Mouse (Mus musculus) forebrain, embryonic 12.5 days (tissue): ENCODE data around the gene Gm1043. TPM values are rescaled to one million over a fixed set of nuclear protein-coding genes. Genes with fewer than 3 reads are reported as not detected.

Experiments used
- ATAC-seq: fragments of 200-750 bp; cut with Nextera tagmentation; 2 replicates; pipeline ENCODE4 v1.8.0; 2017; ENCODE audit warnings: moderate TSS enrichment; ENCODE audit not compliant: low FRiP score
- H3K27ac ChIP-seq: fragments of 300-500 bp; sonication (generic); 2 replicates; pipeline ENCODE4 v1.5.1; 2016; ENCODE audit warnings: mild to moderate bottlenecking
- H3K27me3 ChIP-seq: fragments of 300-500 bp; sonication (generic); 2 replicates; pipeline ENCODE4 v1.6.1; 2016; ENCODE audit warnings: mild to moderate bottlenecking
- H3K36me3 ChIP-seq: fragments of 300-500 bp; sonication (generic); replicated peaks from 2 replicates; pipeline ENCODE4 v1.6.1; 2016; ENCODE audit warnings: mild to moderate bottlenecking
- H3K4me1 ChIP-seq: fragments of 300-500 bp; sonication (generic); 2 replicates; pipeline ENCODE4 v1.6.1; 2016
- H3K4me2 ChIP-seq: fragments of 300-500 bp; sonication (generic); 2 replicates; pipeline ENCODE4 v1.6.1; 2016; ENCODE audit warnings: mild to moderate bottlenecking, moderate library complexity
- H3K4me3 ChIP-seq: fragments of 300-500 bp; sonication (generic); replicated peaks from 2 replicates; pipeline ENCODE4 v1.5.1; 2016; ENCODE audit warnings: mild to moderate bottlenecking
- H3K9ac ChIP-seq: fragments of 300-500 bp; sonication (generic); 2 replicates; pipeline ENCODE4 v1.6.1; 2016; ENCODE audit warnings: mild to moderate bottlenecking
- H3K9me3 ChIP-seq: fragments of 300-500 bp; sonication (generic); 2 replicates; pipeline ENCODE4 v1.6.1; 2016
- WGBS: fragments of 180-500 bp; shearing (Covaris S2); methylation state at CpG from one replicate; pipeline ENCODE4 v1.1.7; 2016; 5-methylcytosine and 5-hydroxymethylcytosine counted together
- polyA plus RNA-seq: library from polyadenylated mRNA; unstranded; fragments of >200 nt; fragmentation: Nextera tagmentation; extraction: Ambion mirVana; gene quantifications from 2 replicates; pipeline ENCODE4 v1.2.1, GENCODE M21; 2016

Gm1043 gene
- polyA plus RNA-seq, 1 experiment from 2014 or later = 0.29 TPM

- H3K36me3 ChIP-seq = no peaks in the 10 kb centered on the region
- 94% methylated on average over 4 of the region's 4 CpGs for WGBS
- H3K4me2 ChIP-seq = no peak overlapping the region
- peaks cover 27% of the 10 kb centered on the region for H3K4me1 ChIP-seq
- no peak for ATAC-seq
- H3K9me3 ChIP-seq = no peaks in the 10 kb centered on the region
- no peak overlapping the region for H3K9ac ChIP-seq
- no peak overlapping the region for H3K4me3 ChIP-seq
- peaks cover 12% of the 10 kb centered on the region for H3K27me3 ChIP-seq
- H3K27ac ChIP-seq = no peak overlapping the region
Observed at GRCm38 (mm10) chr5:37079484-37079883, 5.7 kb upstream of the Gm1043 start.

- no peak overlapping the region for H3K9ac ChIP-seq
- peaks cover 27% of the 10 kb centered on the region for H3K4me1 ChIP-seq
- H3K4me2 ChIP-seq = no peak overlapping the region
- 75% methylated on average over 5 of the region's 5 CpGs for WGBS
- H3K9me3 ChIP-seq = no peaks in the 10 kb centered on the region
- H3K27me3 ChIP-seq = peaks cover 12% of the 10 kb centered on the region
- H3K36me3 ChIP-seq = no peaks in the 10 kb centered on the region
- no peak for ATAC-seq
- no peak overlapping the region for H3K4me3 ChIP-seq
- no peak overlapping the region for H3K27ac ChIP-seq
Observed at GRCm38 (mm10) chr5:37080601-37081000, 4.6 kb upstream of the Gm1043 start.

DNA sequence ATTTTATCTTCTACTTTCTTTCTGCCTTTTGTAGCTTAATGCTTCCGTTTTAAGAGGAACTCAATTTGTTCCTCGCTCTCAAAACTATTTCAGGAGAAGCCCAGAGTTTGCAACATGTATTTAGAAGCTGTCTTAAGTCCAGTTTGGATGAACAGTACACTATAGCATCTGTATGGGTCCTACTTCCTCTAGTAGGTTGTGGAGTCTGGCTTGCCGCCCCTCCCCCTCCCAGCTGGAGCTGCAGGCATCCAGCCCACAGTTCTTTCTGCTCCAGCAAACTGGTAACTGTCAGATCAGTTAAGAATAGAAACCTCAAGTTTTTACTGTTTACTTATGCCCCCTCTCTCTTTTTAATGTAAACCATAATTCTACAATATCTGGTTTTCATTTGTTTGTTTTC lies 2.8 kb upstream of the Gm1043 start:
- Histone ChIP-seq H3K27ac (no peak overlapping the region), H3K27me3 (no peaks in the 10 kb centered on the region), H3K4me3 (no peak overlapping the region), H3K9ac (no peak overlapping the region), H3K9me3 (no peaks in the 10 kb centered on the region), H3K4me2 (no peak overlapping the region), H3K4me1 (peaks cover 19% of the 10 kb centered on the region), H3K36me3 (no peaks in the 10 kb centered on the region)
- 22% methylated on average over 3 of the region's 3 CpGs for WGBS
- no peak for ATAC-seq

DNA sequence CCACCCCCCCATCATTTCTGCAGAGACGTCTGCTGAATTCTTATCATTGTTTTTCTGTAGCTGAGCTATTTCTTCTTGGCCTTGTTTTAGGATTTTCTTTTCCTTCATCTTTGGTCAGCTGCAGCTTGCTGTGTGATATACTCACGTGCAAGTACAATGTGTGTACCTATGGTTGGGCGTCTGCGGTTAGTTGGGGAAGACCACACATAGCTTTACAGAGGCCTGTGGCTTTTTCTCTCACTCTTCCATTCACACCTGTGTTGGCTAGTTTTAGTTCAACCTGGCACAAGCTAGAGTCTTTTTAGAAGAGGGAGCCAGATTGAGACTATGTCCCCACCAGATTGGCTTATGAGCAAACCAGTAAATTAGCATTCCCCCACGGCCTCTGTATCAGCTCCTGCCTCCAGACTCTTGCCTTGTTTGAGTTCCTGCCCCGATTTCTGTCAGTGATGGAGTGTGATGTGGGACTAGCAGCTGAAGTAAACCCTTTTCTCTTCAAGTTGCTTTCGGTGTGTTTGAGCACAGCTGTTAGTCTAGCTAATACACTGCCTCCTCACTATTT lies 1.9 kb upstream of the Gm1043 start:
- Histone ChIP-seq H3K4me2 (no peak overlapping the region), H3K36me3 (no peaks in the 10 kb centered on the region), H3K4me3 (no peak overlapping the region), H3K4me1 (peaks cover 19% of the 10 kb centered on the region), H3K27me3 (no peaks in the 10 kb centered on the region), H3K9me3 (no peaks in the 10 kb centered on the region), H3K9ac (no peak overlapping the region), H3K27ac (no peak overlapping the region)
- no peak for ATAC-seq
- WGBS = 71% methylated on average over 7 of the region's 7 CpGs

DNA sequence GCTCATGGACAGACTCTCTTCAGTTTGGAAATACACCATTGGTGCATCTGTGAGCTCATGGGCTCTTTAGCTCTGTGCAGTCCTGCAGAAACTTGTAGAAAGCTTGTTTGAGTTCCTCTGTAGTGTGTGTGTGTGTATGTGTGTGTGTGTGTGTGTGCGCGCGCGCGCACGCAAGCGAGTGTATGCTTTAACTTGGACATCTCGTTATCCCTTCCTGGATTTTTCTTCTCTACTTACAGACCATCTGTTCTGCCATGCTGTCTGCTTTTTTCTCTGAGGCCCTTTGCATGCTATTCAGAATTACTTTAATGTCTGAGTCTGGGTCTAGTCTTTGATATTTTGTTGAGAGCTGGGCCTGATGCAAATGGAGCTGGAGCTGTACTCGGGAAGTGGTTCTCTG lies 1.3 kb upstream of the Gm1043 start:
- Histone ChIP-seq H3K4me2 (no peak overlapping the region), H3K27me3 (peaks cover under 1% of the 10 kb centered on the region; the same call in 1 of the 2 replicates), H3K9ac (no peak overlapping the region), H3K4me1 (peaks cover 19% of the 10 kb centered on the region), H3K27ac (no peak overlapping the region), H3K9me3 (no peaks in the 10 kb centered on the region), H3K4me3 (no peak overlapping the region), H3K36me3 (no peaks in the 10 kb centered on the region)
- 76% methylated on average over 9 of the region's 9 CpGs for WGBS
- no peak for ATAC-seq

DNA sequence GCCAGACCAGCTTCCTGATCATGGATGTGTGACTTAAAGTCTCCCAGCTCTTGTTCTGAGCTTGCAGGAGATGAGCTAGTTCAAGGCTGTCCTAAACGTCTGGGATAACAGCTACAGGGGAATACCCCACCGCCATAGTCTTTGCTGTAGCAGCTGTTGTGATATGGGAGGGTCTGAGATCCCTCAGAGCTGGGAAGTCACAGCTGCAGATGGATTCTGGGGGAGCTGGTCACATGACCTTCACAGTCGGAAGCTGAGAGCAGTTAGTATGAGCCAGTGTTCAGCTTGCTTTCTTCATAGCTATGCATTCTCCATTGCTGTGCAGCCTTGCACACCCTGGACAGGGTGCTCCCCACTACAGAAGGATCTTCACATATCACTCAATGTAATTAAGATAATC lies 748 bp downstream of the Gm1043 start:
- no peaks in the 10 kb centered on the region for H3K9me3 ChIP-seq
- H3K9ac ChIP-seq = no peak overlapping the region
- no peak for ATAC-seq
- H3K27me3 ChIP-seq = peaks cover 22% of the 10 kb centered on the region
- H3K4me3 ChIP-seq = no peak overlapping the region
- WGBS = 94% methylated on average over 3 of the region's 3 CpGs
- H3K4me2 ChIP-seq = no peak overlapping the region
- H3K27ac ChIP-seq = no peak overlapping the region
- H3K4me1 ChIP-seq = peaks cover 21% of the 10 kb centered on the region
- no peaks in the 10 kb centered on the region for H3K36me3 ChIP-seq

GRCm38 (mm10) chr5:37087786-37088185 lies 2.6 kb downstream of the Gm1043 start:
- Histone ChIP-seq H3K36me3 (no peaks in the 10 kb centered on the region), H3K9ac (no peak overlapping the region), H3K27ac (no peak overlapping the region), H3K4me2 (no peak overlapping the region), H3K9me3 (no peaks in the 10 kb centered on the region), H3K4me1 (peaks cover 18% of the 10 kb centered on the region), H3K27me3 (peaks cover 40% of the 10 kb centered on the region), H3K4me3 (no peak overlapping the region)
- ATAC-seq = no peak
- WGBS = 61% methylated on average over 2 of the region's 2 CpGs

DNA sequence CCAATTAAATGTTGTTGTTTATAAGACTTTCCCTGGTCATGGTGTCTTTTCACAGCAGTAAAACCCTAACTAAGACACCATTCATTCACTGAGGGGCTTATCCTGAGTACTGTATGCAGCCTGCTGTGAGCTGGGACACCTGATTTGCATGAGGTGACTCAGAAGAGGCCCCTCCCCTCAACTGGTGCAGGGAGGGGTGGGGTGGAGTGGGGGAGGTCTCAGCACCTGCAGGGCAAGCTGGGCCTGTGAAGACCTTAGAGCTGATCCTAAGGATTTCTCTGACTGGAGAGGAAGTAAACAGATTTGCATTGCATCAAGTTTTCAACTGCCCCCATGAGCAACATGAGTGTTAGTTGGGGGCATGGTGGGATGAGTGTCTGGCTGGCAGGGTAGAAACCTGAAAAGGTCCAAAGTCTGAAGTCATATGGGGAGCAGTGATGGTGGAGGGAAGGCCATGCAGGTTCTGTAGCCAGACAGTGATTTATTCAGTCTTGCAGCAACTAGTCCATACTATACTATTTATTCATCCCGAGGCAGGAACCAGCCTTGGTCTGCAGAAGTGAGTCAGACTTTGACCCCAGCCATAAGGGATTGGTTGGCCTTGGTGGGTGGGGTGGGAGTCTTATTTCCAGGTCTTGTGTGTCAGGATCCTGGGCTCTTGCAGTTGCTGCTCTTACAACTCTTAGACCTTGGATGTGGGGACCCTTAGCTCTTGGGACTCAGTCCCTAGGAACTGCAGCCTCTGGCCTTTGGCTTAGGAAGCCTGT lies 3.4 kb downstream of the Gm1043 start:
- Histone ChIP-seq H3K4me1 (peaks cover 13% of the 10 kb centered on the region), H3K27ac (no peak overlapping the region), H3K27me3 (peaks cover 46% of the 10 kb centered on the region), H3K4me3 (no peak overlapping the region), H3K4me2 (no peak overlapping the region), H3K36me3 (no peaks in the 10 kb centered on the region), H3K9me3 (no peaks in the 10 kb centered on the region), H3K9ac (no peak overlapping the region)
- ATAC-seq = no peak
- 50% methylated on average over 1 of the region's 1 CpGs for WGBS

- Histone ChIP-seq H3K4me1 (peaks cover 9% of the 10 kb centered on the region), H3K9me3 (no peaks in the 10 kb centered on the region), H3K27ac (no peak overlapping the region), H3K4me2 (peak overlapping the region; percentile 74), H3K9ac (peak overlapping the region; percentile 54), H3K36me3 (no peaks in the 10 kb centered on the region), H3K27me3 (peaks cover 46% of the 10 kb centered on the region), H3K4me3 (peak overlapping the region; percentile 44)
- ATAC-seq = peak; percentile 58; the same call in 1 of the 2 replicates
- WGBS = under 1% methylated on average over 47 of the region's 47 CpGs
Observed at GRCm38 (mm10) chr5:37091171-37091628, 6.0 kb downstream of the Gm1043 start.

DNA sequence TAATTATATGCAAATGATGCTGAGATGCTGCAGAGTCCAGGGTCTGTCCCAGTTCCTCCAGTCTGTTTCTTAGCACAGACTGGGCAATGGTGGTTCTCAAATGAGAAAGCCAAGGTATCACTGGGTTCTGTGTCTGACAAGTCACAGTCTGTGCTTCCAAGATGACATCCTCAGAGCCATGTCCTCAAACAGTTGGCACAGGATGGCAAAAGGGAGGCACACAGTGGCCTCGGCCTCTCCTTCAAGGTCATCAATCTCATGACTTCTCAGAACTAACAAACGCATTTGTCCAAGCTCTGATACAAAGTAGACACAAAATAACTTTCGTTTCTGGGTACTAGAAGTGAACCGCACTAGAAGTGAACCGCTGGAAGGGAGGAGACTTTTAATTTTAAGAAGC lies 9.8 kb downstream of the Gm1043 start:
- H3K4me3 ChIP-seq = no peak overlapping the region
- H3K4me2 ChIP-seq = no peak overlapping the region
- ATAC-seq = no peak
- H3K9me3 ChIP-seq = no peaks in the 10 kb centered on the region
- H3K4me1 ChIP-seq = peaks cover 9% of the 10 kb centered on the region
- peaks cover 34% of the 10 kb centered on the region for H3K27me3 ChIP-seq
- no peak overlapping the region for H3K27ac ChIP-seq
- H3K36me3 ChIP-seq = no peaks in the 10 kb centered on the region
- 89% methylated on average over 5 of the region's 5 CpGs for WGBS
- no peak overlapping the region for H3K9ac ChIP-seq

DNA sequence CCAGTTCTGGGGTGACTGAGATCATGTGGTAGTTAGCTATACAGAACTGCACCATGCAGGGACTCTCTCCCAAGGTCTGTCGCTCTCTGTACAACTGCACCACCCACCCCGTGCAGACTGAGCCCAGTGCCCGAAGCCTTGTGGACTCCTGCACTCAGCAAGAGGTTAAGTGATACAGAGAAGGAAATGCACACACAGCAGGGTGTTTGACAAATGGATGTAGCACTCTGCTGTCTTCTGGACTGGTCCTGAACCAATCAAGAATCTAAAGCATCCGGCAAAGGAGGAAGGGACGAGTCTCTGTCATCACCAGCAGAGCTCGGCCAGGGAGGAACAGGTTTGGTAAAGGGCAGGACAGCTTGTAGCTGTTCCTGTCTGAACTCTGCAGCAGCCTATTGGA lies 12.4 kb downstream of the Gm1043 start:
- H3K4me1 ChIP-seq = no peaks in the 10 kb centered on the region
- no peak overlapping the region for H3K4me2 ChIP-seq
- no peaks in the 10 kb centered on the region for H3K9me3 ChIP-seq
- WGBS = 74% methylated on average over 6 of the region's 6 CpGs
- H3K27me3 ChIP-seq = peaks cover 7% of the 10 kb centered on the region
- H3K27ac ChIP-seq = no peak overlapping the region
- ATAC-seq = no peak
- no peaks in the 10 kb centered on the region for H3K36me3 ChIP-seq
- no peak overlapping the region for H3K9ac ChIP-seq
- H3K4me3 ChIP-seq = no peak overlapping the region

- no peak overlapping the region for H3K4me3 ChIP-seq
- no peaks in the 10 kb centered on the region for H3K36me3 ChIP-seq
- ATAC-seq = no peak
- no peak overlapping the region for H3K9ac ChIP-seq
- no peaks in the 10 kb centered on the region for H3K9me3 ChIP-seq
- H3K27me3 ChIP-seq = no peaks in the 10 kb centered on the region
- H3K27ac ChIP-seq = no peak overlapping the region
- H3K4me1 ChIP-seq = peaks cover 6% of the 10 kb centered on the region; the same call in 1 of the 2 replicates
- no peak overlapping the region for H3K4me2 ChIP-seq
- 71% methylated on average over 5 of the region's 5 CpGs for WGBS
Observed at GRCm38 (mm10) chr5:37100813-37101212, 15.6 kb downstream of the Gm1043 start.

- H3K4me2 ChIP-seq = no peak overlapping the region
- H3K9me3 ChIP-seq = no peaks in the 10 kb centered on the region
- no peak overlapping the region for H3K27ac ChIP-seq
- H3K4me3 ChIP-seq = no peak overlapping the region
- H3K4me1 ChIP-seq = peaks cover 9% of the 10 kb centered on the region; the same call in 1 of the 2 replicates
- no peaks in the 10 kb centered on the region for H3K27me3 ChIP-seq
- WGBS = 78% methylated on average over 15 of the region's 15 CpGs
- no peaks in the 10 kb centered on the region for H3K36me3 ChIP-seq
- H3K9ac ChIP-seq = no peak overlapping the region
- ATAC-seq = no peak
Observed at GRCm38 (mm10) chr5:37101631-37102030, 16.5 kb downstream of the Gm1043 start.
